Mouse (Mus musculus) midbrain, embryonic 16.5 days (tissue): ENCODE results near the gene Gm13128. TPM values are rescaled to one million over a fixed set of nuclear protein-coding genes. Genes with fewer than 3 reads are reported as not detected.
"Not testable (repeated sequence)": the region's sequence is repeated elsewhere in the genome, so short reads cannot be mapped to it uniquely, and the experiment has no call there.

ENCODE experiments used
- ATAC-seq: fragments of 200-750 bp; cut with Nextera tagmentation; 2 replicates; pipeline ENCODE4 v1.8.0; 2017; ENCODE audit warnings: moderate TSS enrichment
- H3K27ac ChIP-seq: fragments of 300-500 bp; sonication (generic); 2 replicates; pipeline ENCODE4 v1.5.1; 2014; ENCODE audit warnings: mild to moderate bottlenecking, low read length, mixed read lengths
- H3K27me3 ChIP-seq: fragments of 300-500 bp; sonication (generic); 2 replicates; pipeline ENCODE4 v1.6.1; 2014; ENCODE audit warnings: low read depth, low read length, mixed read lengths; ENCODE audit not compliant: control insufficient read depth, insufficient read depth
- H3K36me3 ChIP-seq: fragments of 300-500 bp; sonication (generic); 2 replicates; pipeline ENCODE4 v1.6.1; 2014; ENCODE audit warnings: mild to moderate bottlenecking, low read length, moderate library complexity, mixed read lengths; ENCODE audit not compliant: control insufficient read depth, insufficient read depth
- H3K4me1 ChIP-seq: fragments of 300-500 bp; sonication (generic); 2 replicates; pipeline ENCODE4 v1.6.1; 2014; ENCODE audit warnings: mild to moderate bottlenecking, low read length, mixed read lengths; ENCODE audit not compliant: control insufficient read depth, insufficient read depth
- H3K4me2 ChIP-seq: fragments of 300-500 bp; sonication (generic); 2 replicates; pipeline ENCODE4 v1.6.1; 2014; ENCODE audit warnings: mild to moderate bottlenecking, low read length, mixed read lengths
- H3K4me3 ChIP-seq: fragments of 300-500 bp; sonication (generic); 2 replicates; pipeline ENCODE4 v1.5.1; 2014; ENCODE audit warnings: low read depth, mild to moderate bottlenecking, low read length, moderate library complexity, mixed read lengths
- H3K9ac ChIP-seq: fragments of 300-500 bp; sonication (generic); 2 replicates; pipeline ENCODE4 v1.6.1; 2014; ENCODE audit warnings: low read depth, low read length, mixed read lengths
- H3K9me3 ChIP-seq: fragments of 300-500 bp; sonication (generic); replicated peaks from 2 replicates; pipeline ENCODE4 v1.6.1; 2014; ENCODE audit warnings: mild to moderate bottlenecking, low read length, mixed read lengths; ENCODE audit not compliant: control insufficient read depth, poor library complexity, severe bottlenecking
- WGBS: fragments of 180-500 bp; shearing (Covaris S2); extraction: QIAGEN DNeasy Blood & Tissue Kit; methylation state at CpG from one replicate; pipeline ENCODE4 v1.1.7; 2014; 5-methylcytosine and 5-hydroxymethylcytosine counted together
- polyA plus RNA-seq: library from polyadenylated mRNA; unstranded; fragments of >200 nt; fragmentation: Nextera tagmentation; extraction: Ambion mirVana; gene quantifications from 2 replicates; pipeline ENCODE4 v1.2.1, GENCODE M21; 2015

Gm13128 gene
- not detected in 2 replicates for polyA plus RNA-seq

GRCm38 (mm10) chr4:144329949-144330348, at the start of gene Gm13128:
TSS of gene Gm13128 (plus strand) at chr4:144330249.
- not testable (repeated sequence) for H3K4me2 ChIP-seq, H3K36me3 ChIP-seq, H3K4me3 ChIP-seq, H3K4me1 ChIP-seq, H3K9ac ChIP-seq, ATAC-seq, H3K27me3 ChIP-seq, H3K27ac ChIP-seq, H3K9me3 ChIP-seq
- 57% methylated on average over 4 of the region's 4 CpGs for WGBS

- not testable (repeated sequence) for H3K4me3 ChIP-seq, H3K27ac ChIP-seq, H3K4me1 ChIP-seq, ATAC-seq, H3K4me2 ChIP-seq, H3K36me3 ChIP-seq, H3K27me3 ChIP-seq, H3K9ac ChIP-seq
- peaks cover 17% of the 10 kb centered on the region for H3K9me3 ChIP-seq
- WGBS: 50% methylated on average over 1 of the region's 1 CpGs
Observed at GRCm38 (mm10) chr4:144280388-144280787, 49.7 kb upstream of the Gm13128 start, which contains the start of gene Pramel5. TSS of gene Pramel5 (minus strand) at chr4:144280488.

GRCm38 (mm10) chr4:144299414-144299813, 30.6 kb upstream of the Gm13128 start:
- H3K9me3 ChIP-seq, H3K27me3 ChIP-seq, H3K27ac ChIP-seq, H3K36me3 ChIP-seq, H3K4me2 ChIP-seq, H3K4me3 ChIP-seq, H3K4me1 ChIP-seq, ATAC-seq, H3K9ac ChIP-seq: not testable (repeated sequence)
- 46% methylated on average over 1 of the region's 1 CpGs for WGBS

GRCm38 (mm10) chr4:144312666-144313460, 17.2 kb upstream of the Gm13128 start:
- H3K9me3 ChIP-seq, H3K9ac ChIP-seq, H3K4me1 ChIP-seq, H3K27me3 ChIP-seq, H3K4me3 ChIP-seq, H3K4me2 ChIP-seq, H3K36me3 ChIP-seq, H3K27ac ChIP-seq, ATAC-seq: not testable (repeated sequence)
- 67% methylated on average over 2 of the region's 2 CpGs for WGBS

- H3K36me3 ChIP-seq, H3K4me2 ChIP-seq, H3K4me1 ChIP-seq, ATAC-seq, H3K27me3 ChIP-seq, H3K27ac ChIP-seq, H3K9me3 ChIP-seq, H3K9ac ChIP-seq, H3K4me3 ChIP-seq: not testable (repeated sequence)
- 91% methylated on average over 2 of the region's 3 CpGs for WGBS
Observed at GRCm38 (mm10) chr4:144335856-144336255, 5.8 kb downstream of the Gm13128 start.

GRCm38 (mm10) chr4:144357642-144358041, 27.6 kb downstream of the Gm13128 start, which contains the start of gene Gm13119:
TSS of gene Gm13119 (plus strand) at chr4:144357942.
- WGBS: 89% methylated on average over 3 of the region's 3 CpGs
- not testable (repeated sequence) for H3K4me2 ChIP-seq, H3K4me3 ChIP-seq, H3K27me3 ChIP-seq, ATAC-seq, H3K9ac ChIP-seq, H3K4me1 ChIP-seq, H3K36me3 ChIP-seq, H3K27ac ChIP-seq, H3K9me3 ChIP-seq

- H3K9me3 ChIP-seq: peaks cover 31% of the 10 kb centered on the region; the same call in 1 of the 2 replicates
- WGBS: 41% methylated on average over 2 of the region's 2 CpGs
- no peaks in the 10 kb centered on the region for H3K27me3 ChIP-seq
Observed at GRCm38 (mm10) chr4:144377911-144378310, 47.9 kb downstream of the Gm13128 start, which contains the start of gene Pramef20. TSS of gene Pramef20 (minus strand) at chr4:144377933.

More at GRCm38 (mm10) chr4:144377911-144378310, 47.9 kb downstream of the Gm13128 start, which contains the start of gene Pramef20:
- no peak within 1 kb of the TSS for H3K9ac ChIP-seq
- no peaks in the 10 kb centered on the region for H3K4me1 ChIP-seq
- no peaks in the 10 kb centered on the region for H3K36me3 ChIP-seq
- no peak within 1 kb of the TSS for H3K4me2 ChIP-seq
- ATAC-seq: no peak
- H3K4me3 ChIP-seq: no peak within 1 kb of the TSS
- no peak within 1 kb of the TSS for H3K27ac ChIP-seq

Other genes with a start within 250 kb of the Gm13128 start
- not detected in 2 replicates for gene Gm13102, start 223.8 kb upstream of the Gm13128 start, polyA plus RNA-seq
- gene Oog3, start 167.6 kb upstream of the Gm13128 start, polyA plus RNA-seq: not detected in 2 replicates
- not detected in 2 replicates for gene Oog2, start 139.5 kb upstream of the Gm13128 start, polyA plus RNA-seq
- not detected in 2 replicates for gene C87977, start 116.9 kb upstream of the Gm13128 start, polyA plus RNA-seq
- not detected in 2 replicates for gene Pramel5, start 49.8 kb upstream of the Gm13128 start, polyA plus RNA-seq
- not detected in 2 replicates for gene Gm13119, start 27.7 kb downstream of the Gm13128 start, polyA plus RNA-seq
- not detected in 2 replicates for gene Pramef20, start 47.7 kb downstream of the Gm13128 start, polyA plus RNA-seq
- gene Pramef12, start 78.2 kb downstream of the Gm13128 start, polyA plus RNA-seq: not detected in 2 replicates
- 0.38 TPM in 1 of 2 replicates, not detected in the other for gene 1700012P22Rik, start 108.5 kb downstream of the Gm13128 start, polyA plus RNA-seq
- not detected in 2 replicates for gene Gm9944, start 123.1 kb downstream of the Gm13128 start, polyA plus RNA-seq
- gene Aadacl3, start 133.5 kb downstream of the Gm13128 start, polyA plus RNA-seq: not detected in 2 replicates
- gene 9430007A20Rik, start 189.6 kb downstream of the Gm13128 start, polyA plus RNA-seq: not detected in 2 replicates
- gene Gm13124, start 234.9 kb downstream of the Gm13128 start, polyA plus RNA-seq: not detected in 2 replicates